Mouse (Mus musculus) spleen, postnatal 36 days (tissue): ENCODE data around the gene Rplp2.

Experiments used
- DNase-seq, 2 experiments: peaks; one replicate each; pipeline ENCODE4 v3.0.0; 2022; ENCODE audit warnings: low spot score in 2 of 2, mixed read lengths in 1 of 2

Gene Rplp2

GRCm38 (mm10) chr7:141482531-141483024 lies 35.4 kb downstream of the Rplp2 start:
- no peak for DNase-seq

GRCm38 (mm10) chr7:141483114-141483653 lies 36.0 kb downstream of the Rplp2 start:
- no peak for DNase-seq

GRCm38 (mm10) chr7:141484186-141485120 lies 37.3 kb downstream of the Rplp2 start:
- no peak for DNase-seq

- DNase-seq, result no peak
Measured at GRCm38 (mm10) chr7:141485186-141485585, 38.0 kb downstream of the Rplp2 start.

- DNase-seq, result no peak
Measured at GRCm38 (mm10) chr7:141485606-141486005, 38.4 kb downstream of the Rplp2 start.

GRCm38 (mm10) chr7:141486239-141486638 lies 39.1 kb downstream of the Rplp2 start:
- no peak for DNase-seq

- DNase-seq, result no peak
Measured at GRCm38 (mm10) chr7:141487141-141487540, 40.0 kb downstream of the Rplp2 start.

GRCm38 (mm10) chr7:141491151-141491550 lies 44.0 kb downstream of the Rplp2 start:
- DNase-seq, result no peak

- no peak for DNase-seq
Measured at GRCm38 (mm10) chr7:141492738-141493137, 45.6 kb downstream of the Rplp2 start.

GRCm38 (mm10) chr7:141493729-141494128 lies 46.6 kb downstream of the Rplp2 start:
- no peak for DNase-seq

- DNase-seq, result no peak
Measured at GRCm38 (mm10) chr7:141495379-141495778, 48.2 kb downstream of the Rplp2 start.

- no peak for DNase-seq
Measured at GRCm38 (mm10) chr7:141495940-141496339, 48.8 kb downstream of the Rplp2 start.

- DNase-seq, result no peak
Measured at GRCm38 (mm10) chr7:141497600-141497999, 50.4 kb downstream of the Rplp2 start.
